Mouse (Mus musculus) CH12.LX (cell line): ENCODE data around the gene Peli1.

Experiments used
- SIN3A ChIP-seq: IDR thresholded peaks from 2 replicates; pipeline ENCODE4 v1.6.1; 2012; ENCODE audit warnings: low read length, improper control_type of control experiment, inconsistent platforms
- UBTF ChIP-seq: IDR thresholded peaks from 2 replicates; pipeline ENCODE4 v1.6.1; 2012; ENCODE audit warnings: low read depth, mild to moderate bottlenecking, inconsistent platforms, low read length, improper control_type of control experiment, moderate library complexity

- TF ChIP-seq SIN3A, result no peak
- no peak for TF ChIP-seq UBTF
These were observed 27.8 kb upstream of the Peli1 start for GRCm38 (mm10) chr11:21063271-21063670.
